Mouse (Mus musculus): ENCODE data around the gene Cdrt4. TPM values are rescaled to one million over a fixed set of nuclear protein-coding genes. Genes with fewer than 3 reads are reported as not detected.

Gene Cdrt4
- polyA plus RNA-seq, 1 experiment from 2014 or later = not detected

GRCm38 (mm10) chr11:62921052-62921977 is 29.7 kb upstream of the Cdrt4 start:
- peak overlapping the region; percentile 21 for H3K4me3 ChIP-seq (ENCODE audit: low read depth, low read length)
- H3K9ac ChIP-seq (ENCODE audit: low read length) = no peak overlapping the region; the same call in 1 of the 2 replicates
- no peaks in the 10 kb centered on the region for H3K27me3 ChIP-seq (ENCODE audit: control insufficient read depth, insufficient read depth, low read length)
- no peaks in the 10 kb centered on the region for H3K4me1 ChIP-seq (replicated peaks; ENCODE audit: control insufficient read depth, insufficient read depth)
- WGBS = 17% methylated on average over 25 of the region's 25 CpGs
- peak overlapping the region; percentile 92 for H3K27ac ChIP-seq (replicated peaks)
- TF ChIP-seq EP300 (optimal IDR thresholded peaks at IDR 0.05) = no peak
- peak; percentile 100 for TF ChIP-seq CTCF (IDR thresholded peaks at IDR 0.05; ENCODE audit: low read depth)
- no peaks in the 10 kb centered on the region for H3K36me3 ChIP-seq (ENCODE audit: control insufficient read depth, insufficient read depth, low read length)
- DNase-seq (ENCODE audit: low spot score) (peak; percentile 92), ATAC-seq (ENCODE audit: low FRiP score, low TSS enrichment) (peak; percentile 88)
- H3K9me3 ChIP-seq (ENCODE audit: control insufficient read depth, low read length) = no peaks in the 10 kb centered on the region
- peak overlapping the region; percentile 45 for H3K4me2 ChIP-seq (replicated peaks; ENCODE audit: low read depth)

GRCm38 (mm10) chr11:62924091-62924761 is 26.8 kb upstream of the Cdrt4 start:
- H3K9me3 ChIP-seq (ENCODE audit: control insufficient read depth, low read length) = peaks cover 2% of the 10 kb centered on the region; the same call in 1 of the 2 replicates
- 51% methylated on average over 6 of the region's 6 CpGs for WGBS
- peak overlapping the region; percentile 45 for H3K27ac ChIP-seq (replicated peaks)
- TF ChIP-seq CTCF (IDR thresholded peaks at IDR 0.05; ENCODE audit: low read depth) (no peak), EP300 (optimal IDR thresholded peaks at IDR 0.05) (no peak)
- no peak for DNase-seq (ENCODE audit: low spot score)
- no peak overlapping the region for H3K9ac ChIP-seq (ENCODE audit: low read length)
- no peak overlapping the region for H3K4me3 ChIP-seq (ENCODE audit: low read depth, low read length)
- ATAC-seq (ENCODE audit: low FRiP score, low TSS enrichment) = no peak
- H3K4me2 ChIP-seq (replicated peaks; ENCODE audit: low read depth) = no peak overlapping the region
- no peaks in the 10 kb centered on the region for H3K36me3 ChIP-seq (ENCODE audit: control insufficient read depth, insufficient read depth, low read length)
- no peaks in the 10 kb centered on the region for H3K4me1 ChIP-seq (replicated peaks; ENCODE audit: control insufficient read depth, insufficient read depth)
- H3K27me3 ChIP-seq (ENCODE audit: control insufficient read depth, insufficient read depth, low read length) = no peaks in the 10 kb centered on the region

- no peak overlapping the region for H3K27ac ChIP-seq (replicated peaks)
- H3K9me3 ChIP-seq (ENCODE audit: control insufficient read depth, low read length) = peaks cover 2% of the 10 kb centered on the region; the same call in 1 of the 2 replicates
- H3K4me1 ChIP-seq (replicated peaks; ENCODE audit: control insufficient read depth, insufficient read depth) = no peaks in the 10 kb centered on the region
- WGBS = 40% methylated on average over 3 of the region's 3 CpGs
- H3K4me3 ChIP-seq (ENCODE audit: low read depth, low read length) = no peak overlapping the region
- no peak for DNase-seq (ENCODE audit: low spot score)
- H3K27me3 ChIP-seq (ENCODE audit: control insufficient read depth, insufficient read depth, low read length) = no peaks in the 10 kb centered on the region
- H3K9ac ChIP-seq (ENCODE audit: low read length) = no peak overlapping the region
- ATAC-seq (ENCODE audit: low FRiP score, low TSS enrichment) = no peak
- no peaks in the 10 kb centered on the region for H3K36me3 ChIP-seq (ENCODE audit: control insufficient read depth, insufficient read depth, low read length)
- no peak for TF ChIP-seq CTCF (IDR thresholded peaks at IDR 0.05; ENCODE audit: low read depth)
- no peak for TF ChIP-seq EP300 (optimal IDR thresholded peaks at IDR 0.05)
- no peak overlapping the region for H3K4me2 ChIP-seq (replicated peaks; ENCODE audit: low read depth)
Measured at GRCm38 (mm10) chr11:62929799-62930198, 21.2 kb upstream of the Cdrt4 start.

- no peak for DNase-seq (ENCODE audit: low spot score)
- no peak overlapping the region for H3K9ac ChIP-seq (ENCODE audit: low read length)
- WGBS = 66% methylated on average over 4 of the region's 4 CpGs
- no peak overlapping the region for H3K4me2 ChIP-seq (replicated peaks; ENCODE audit: low read depth)
- H3K4me1 ChIP-seq (replicated peaks; ENCODE audit: control insufficient read depth, insufficient read depth) = no peaks in the 10 kb centered on the region
- peaks cover 2% of the 10 kb centered on the region; the same call in 1 of the 2 replicates for H3K9me3 ChIP-seq (ENCODE audit: control insufficient read depth, low read length)
- no peak overlapping the region for H3K4me3 ChIP-seq (ENCODE audit: low read depth, low read length)
- no peak for ATAC-seq (ENCODE audit: low FRiP score, low TSS enrichment)
- TF ChIP-seq CTCF (IDR thresholded peaks at IDR 0.05; ENCODE audit: low read depth) (no peak), EP300 (optimal IDR thresholded peaks at IDR 0.05) (no peak)
- H3K36me3 ChIP-seq (ENCODE audit: control insufficient read depth, insufficient read depth, low read length) = no peaks in the 10 kb centered on the region
- no peak overlapping the region for H3K27ac ChIP-seq (replicated peaks)
- H3K27me3 ChIP-seq (ENCODE audit: control insufficient read depth, insufficient read depth, low read length) = no peaks in the 10 kb centered on the region
Measured at GRCm38 (mm10) chr11:62930574-62930973, 20.4 kb upstream of the Cdrt4 start.

- WGBS = 62% methylated on average over 5 of the region's 5 CpGs
- DNase-seq (ENCODE audit: low spot score) (no peak), ATAC-seq (ENCODE audit: low FRiP score, low TSS enrichment) (no peak)
- H3K9ac ChIP-seq (ENCODE audit: low read length) = no peak overlapping the region
- H3K4me3 ChIP-seq (ENCODE audit: low read depth, low read length) = no peak overlapping the region
- TF ChIP-seq EP300 (optimal IDR thresholded peaks at IDR 0.05) = no peak
- H3K9me3 ChIP-seq (ENCODE audit: control insufficient read depth, low read length) = peaks cover 2% of the 10 kb centered on the region; the same call in 1 of the 2 replicates
- no peaks in the 10 kb centered on the region for H3K27me3 ChIP-seq (ENCODE audit: control insufficient read depth, insufficient read depth, low read length)
- H3K27ac ChIP-seq (replicated peaks) = no peak overlapping the region
- H3K4me1 ChIP-seq (replicated peaks; ENCODE audit: control insufficient read depth, insufficient read depth) = no peaks in the 10 kb centered on the region
- no peak overlapping the region for H3K4me2 ChIP-seq (replicated peaks; ENCODE audit: low read depth)
- no peaks in the 10 kb centered on the region for H3K36me3 ChIP-seq (ENCODE audit: control insufficient read depth, insufficient read depth, low read length)
Measured at GRCm38 (mm10) chr11:62931141-62931540, 19.9 kb upstream of the Cdrt4 start.
